Mouse (Mus musculus) thymus, adult 2 months (tissue): ENCODE results near the gene Dclre1c.

Source experiments
- CTCF ChIP-seq: fragments of 200-500 bp; IDR thresholded peaks from 2 replicates; pipeline ENCODE4 v1.5.1; 2012; ENCODE audit warnings: mild to moderate bottlenecking, control low read depth, low read length, moderate library complexity, borderline replicate concordance; ENCODE audit not compliant: control insufficient read depth, poor library complexity, insufficient read depth; ENCODE audit errors: extremely low read depth
- POLR2A ChIP-seq: fragments of 200-500 bp; IDR thresholded peaks from 2 replicates; pipeline ENCODE4 v1.6.1; 2012; ENCODE audit warnings: mild to moderate bottlenecking, low read length, control low read depth, moderate library complexity; ENCODE audit not compliant: control insufficient read depth, poor library complexity, insufficient read depth; ENCODE audit errors: extremely low read depth

GRCm38 (mm10) chr2:3449431-3449830 is 25.5 kb downstream of the Dclre1c start:
- TF ChIP-seq CTCF = no peak
- TF ChIP-seq POLR2A = no peak
